ENCODE assay signal across 8 mouse cellular contexts in the genomic region with DNA sequence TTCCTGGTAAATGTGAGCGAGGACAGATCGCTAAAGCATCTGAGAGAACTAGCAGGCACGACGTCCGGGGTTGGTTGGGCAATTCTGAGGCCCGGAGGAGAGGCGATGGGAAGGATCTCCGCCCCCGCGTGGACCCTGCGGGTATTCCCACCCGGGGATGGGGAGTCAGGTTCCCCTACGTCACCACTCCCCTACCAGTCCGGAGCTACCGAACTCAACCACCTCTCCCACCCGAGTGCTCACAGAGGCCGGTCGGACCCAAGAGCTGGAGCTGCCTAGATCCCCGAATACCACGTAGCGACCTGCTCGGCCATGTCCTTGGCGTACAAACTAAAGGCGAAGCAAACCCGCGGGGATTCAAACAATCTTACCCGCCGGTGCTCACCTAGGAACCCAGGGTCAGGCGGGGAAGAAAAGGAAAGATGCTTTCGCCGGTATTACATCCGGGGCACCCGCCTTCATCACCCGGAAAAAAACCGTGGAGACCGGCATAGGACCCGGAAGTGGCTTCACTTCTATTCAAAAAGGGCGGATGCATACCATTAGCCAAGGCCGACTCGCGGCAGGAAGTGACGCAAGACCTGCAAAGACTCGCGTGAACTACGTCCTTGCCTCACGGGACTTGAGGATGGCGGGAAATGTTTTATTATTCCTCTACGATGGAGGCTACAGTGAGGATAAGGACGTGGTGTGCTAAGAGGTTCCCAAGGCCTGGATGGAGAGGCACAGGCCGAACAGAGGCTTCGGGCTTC. TPM values are rescaled to one million over a fixed set of nuclear protein-coding genes. Genes with fewer than 3 reads are reported as not detected.
DNase-seq lines count a peak whose midpoint lies in the region; ATAC-seq and TF ChIP-seq lines count a peak whose summit lies in the region.

A gene (minus strand): TSS at position 507 of the 752 bp plus-strand sequence.

- peak within 1 kb of the TSS; percentile 89 for H3K27ac ChIP-seq in forebrain, embryonic 12.5 days
- peak within 1 kb of the TSS; percentile 86 for H3K27ac ChIP-seq in heart, postnatal 0 days (ENCODE audit: low read depth)
- peak within 1 kb of the TSS; percentile 84 for H3K27ac ChIP-seq in liver, embryonic 16.5 days (ENCODE audit: low read length)
- peak within 1 kb of the TSS; percentile 90 for H3K27ac ChIP-seq in neural tube, embryonic 13.5 days (replicated peaks)
- H3K27ac ChIP-seq in testis, adult 2 months (ENCODE audit: control insufficient read depth, insufficient read depth, low read depth, low read length) = peak within 1 kb of the TSS; percentile 95

- H3K27me3 ChIP-seq in E14TG2a.4 (ENCODE audit: insufficient read depth, low read length) = no peaks in the 10 kb centered on the region
- H3K27me3 ChIP-seq in forebrain, embryonic 12.5 days = no peaks in the 10 kb centered on the region
- no peaks in the 10 kb centered on the region for H3K27me3 ChIP-seq in heart, postnatal 0 days (ENCODE audit: control insufficient read depth, insufficient read depth, low read length)
- no peaks in the 10 kb centered on the region for H3K27me3 ChIP-seq in liver, embryonic 16.5 days (ENCODE audit: control insufficient read depth, insufficient read depth, low read depth, low read length)
- no peaks in the 10 kb centered on the region for H3K27me3 ChIP-seq in neural tube, embryonic 13.5 days
- no peaks in the 10 kb centered on the region for H3K27me3 ChIP-seq in testis, adult 2 months (ENCODE audit: control insufficient read depth, insufficient read depth, low read length)

- peak; percentile 78; the same call in 1 of the 2 replicates for TF ChIP-seq EP300 in heart, postnatal 0 days (IDR thresholded peaks at IDR 0.05; ENCODE audit: low read depth)

- ATAC-seq in forebrain, embryonic 12.5 days (ENCODE audit: low FRiP score) = peak; percentile 97
- peak; percentile 98 for ATAC-seq in heart, postnatal 0 days (ENCODE audit: insufficient read depth, low read depth)
- peak; percentile 97 for ATAC-seq in liver, embryonic 16.5 days (ENCODE audit: low read depth)
- peak; percentile 95 for ATAC-seq in neural tube, embryonic 13.5 days (ENCODE audit: low read depth)

- H3K4me2 ChIP-seq in forebrain, embryonic 12.5 days = peak within 1 kb of the TSS; percentile 87
- peak within 1 kb of the TSS; percentile 68 for H3K4me2 ChIP-seq in heart, postnatal 0 days (ENCODE audit: low read depth, low read length)
- peak within 1 kb of the TSS; percentile 95 for H3K4me2 ChIP-seq in liver, embryonic 16.5 days (ENCODE audit: low read depth, low read length)
- peak within 1 kb of the TSS; percentile 77 for H3K4me2 ChIP-seq in neural tube, embryonic 13.5 days

- peaks cover 87% of the 10 kb centered on the region for H3K36me3 ChIP-seq in E14TG2a.4 (ENCODE audit: insufficient read depth, low read length)
- peaks cover 79% of the 10 kb centered on the region for H3K36me3 ChIP-seq in forebrain, embryonic 12.5 days (replicated peaks)
- peaks cover 74% of the 10 kb centered on the region for H3K36me3 ChIP-seq in heart, postnatal 0 days (replicated peaks; ENCODE audit: control insufficient read depth, insufficient read depth, low read length)
- peaks cover 53% of the 10 kb centered on the region for H3K36me3 ChIP-seq in liver, embryonic 16.5 days (ENCODE audit: control insufficient read depth, insufficient read depth)
- H3K36me3 ChIP-seq in neural tube, embryonic 13.5 days = peaks cover 79% of the 10 kb centered on the region
- peaks cover 4% of the 10 kb centered on the region; the same call in 1 of the 2 replicates for H3K36me3 ChIP-seq in testis, adult 2 months (ENCODE audit: control insufficient read depth, insufficient read depth, low read length)

- TF ChIP-seq POLR2A in testis, adult 2 months (IDR thresholded peaks at IDR 0.05; ENCODE audit: control insufficient read depth, low read depth, low read length) = peak; percentile 53; the same call in 1 of the 2 replicates

- H3K4me1 ChIP-seq in E14TG2a.4 (replicated peaks; ENCODE audit: low read depth, low read length) = peaks cover 87% of the 10 kb centered on the region
- peaks cover 22% of the 10 kb centered on the region for H3K4me1 ChIP-seq in forebrain, embryonic 12.5 days
- peaks cover 6% of the 10 kb centered on the region for H3K4me1 ChIP-seq in heart, postnatal 0 days (ENCODE audit: control insufficient read depth, insufficient read depth)
- H3K4me1 ChIP-seq in liver, embryonic 16.5 days (ENCODE audit: control insufficient read depth, low read depth, low read length) = peaks cover 18% of the 10 kb centered on the region
- H3K4me1 ChIP-seq in neural tube, embryonic 13.5 days (replicated peaks) = peaks cover 34% of the 10 kb centered on the region
- H3K4me1 ChIP-seq in testis, adult 2 months (ENCODE audit: control insufficient read depth, insufficient read depth, low read length) = peaks cover 10% of the 10 kb centered on the region

- peak within 1 kb of the TSS; percentile 83 for H3K9ac ChIP-seq in forebrain, embryonic 12.5 days
- peak within 1 kb of the TSS; percentile 73 for H3K9ac ChIP-seq in heart, postnatal 0 days (replicated peaks; ENCODE audit: low read depth, low read length)
- H3K9ac ChIP-seq in liver, embryonic 16.5 days (ENCODE audit: low read depth, low read length) = peak within 1 kb of the TSS; percentile 78
- peak within 1 kb of the TSS; percentile 81 for H3K9ac ChIP-seq in neural tube, embryonic 13.5 days

- under 1% methylated on average over 51 of the region's 51 CpGs for WGBS in forebrain, embryonic 12.5 days
- WGBS in heart, postnatal 0 days = under 1% methylated on average over 51 of the region's 51 CpGs
- under 1% methylated on average over 51 of the region's 51 CpGs for WGBS in liver, embryonic 16.5 days (ENCODE audit: insufficient replicate concordance)
- under 1% methylated on average over 51 of the region's 51 CpGs for WGBS in neural tube, embryonic 13.5 days

- H3K4me3 ChIP-seq in E14TG2a.4 (replicated peaks; ENCODE audit: low read length) = peak within 1 kb of the TSS; percentile 94
- H3K4me3 ChIP-seq in forebrain, embryonic 12.5 days (replicated peaks) = peak within 1 kb of the TSS; percentile 76
- H3K4me3 ChIP-seq in heart, postnatal 0 days (ENCODE audit: low read depth, low read length) = peak within 1 kb of the TSS; percentile 85
- H3K4me3 ChIP-seq in liver, embryonic 16.5 days (ENCODE audit: low read depth, low read length) = peak within 1 kb of the TSS; percentile 80
- H3K4me3 ChIP-seq in neural tube, embryonic 13.5 days = peak within 1 kb of the TSS; percentile 73
- peak within 1 kb of the TSS; percentile 96 for H3K4me3 ChIP-seq in testis, adult 2 months (ENCODE audit: control insufficient read depth, low read depth, low read length)

- peak; percentile 96 for DNase-seq in c-Kit-positive CD71-positive TER-119-positive erythroid progenitor cells, embryonic 14.5 days (ENCODE audit: low spot score)
- peak; percentile 98 for DNase-seq in heart, postnatal 0 days (ENCODE audit: low spot score)
- peak; percentile 96 to 97 for DNase-seq in kidney, postnatal 4 days

- no peaks in the 10 kb centered on the region for H3K9me3 ChIP-seq in E14TG2a.4 (ENCODE audit: low read length)
- no peaks in the 10 kb centered on the region for H3K9me3 ChIP-seq in forebrain, embryonic 12.5 days
- H3K9me3 ChIP-seq in heart, postnatal 0 days (replicated peaks; ENCODE audit: control insufficient read depth, low read length) = no peaks in the 10 kb centered on the region
- no peaks in the 10 kb centered on the region for H3K9me3 ChIP-seq in liver, embryonic 16.5 days (replicated peaks; ENCODE audit: control insufficient read depth, low read length)
- H3K9me3 ChIP-seq in neural tube, embryonic 13.5 days = no peaks in the 10 kb centered on the region

- TF ChIP-seq CTCF in E14TG2a.4 (conservative IDR thresholded peaks at IDR 0.05; ENCODE audit: low read length) = peak; percentile 18; the same call in 1 of the 2 replicates
- peak; percentile 6; the same call in 1 of the 2 replicates for TF ChIP-seq CTCF in heart, postnatal 0 days (IDR thresholded peaks at IDR 0.05; ENCODE audit: low read depth)
- TF ChIP-seq CTCF in testis, adult 2 months (IDR thresholded peaks at IDR 0.05; ENCODE audit: control insufficient read depth, insufficient read depth, insufficient replicate concordance, low read depth, low read length) = peak; percentile 12; the same call in 1 of the 2 replicates

RNA-seq across cellular contexts. Expression of the gene that starts here (rescaled TPM):
- polyA plus RNA-seq in forebrain, embryonic 12.5 days (2016; fragmentation: Nextera tagmentation; extraction: Ambion mirVana) = 104 and 108 TPM in 2 replicates
- 39.3 and 39.9 TPM in 2 replicates for total RNA-seq in heart, postnatal 0 days (2014; rRNA removed; ENCODE audit: low replicate concordance)
- polyA plus RNA-seq in heart, postnatal 0 days (2015; fragmentation: Nextera tagmentation; extraction: Ambion mirVana) = 26.9 and 27.2 TPM in 2 replicates
- polyA plus RNA-seq in liver, embryonic 16.5 days (2015; fragmentation: Nextera tagmentation; extraction: Ambion mirVana) = 17.4 and 18.1 TPM in 2 replicates
- 78.7 and 80.0 TPM in 2 replicates for polyA plus RNA-seq in neural tube, embryonic 13.5 days (2015; fragmentation: Nextera tagmentation; extraction: Ambion mirVana)
- polyA plus RNA-seq in testis, adult 2 months (2012; rRNA removed) = 19.6 and 27.8 TPM in 2 replicates

Comparison
In these comparisons a context has a peak if more than half of its experiments do, and no peak if none do; other contexts are left out.
1. Peak in every context shown above with its lines: DNase-seq, ATAC-seq, H3K4me3 ChIP-seq and H3K27ac ChIP-seq.